In genomic region chr1:75262969-75263951, GRCm38 (mm10) we compare ENCODE assay signal across 8 mouse cellular contexts. TPM values are rescaled to one million over a fixed set of nuclear protein-coding genes. Genes with fewer than 3 reads are reported as not detected.
DNase-seq lines count a peak whose midpoint lies in the region; ATAC-seq and TF ChIP-seq lines count a peak whose summit lies in the region.

No protein-coding gene starts in this region.

- DNase-seq in cerebellum, adult 18-20 months = peak; percentile 59 to 60
- DNase-seq in ES-E14 (ENCODE audit: low read depth, low spot score) = peak; percentile 84
- DNase-seq in embryo, embryonic 10.5 days (ENCODE audit: low spot score) = peak; percentile 90
- peak; percentile 85 for DNase-seq in heart, postnatal 4 days
- peak; percentile 62 to 84 for DNase-seq in left cerebral cortex, postnatal 25 days (ENCODE audit: low spot score in 2 of 2)

- H3K36me3 ChIP-seq in ES-E14 (ENCODE audit: control insufficient read depth, insufficient read depth, low read length, poor library complexity, severe bottlenecking) = no peaks in the 10 kb centered on the region
- no peaks in the 10 kb centered on the region for H3K36me3 ChIP-seq in midbrain, embryonic 13.5 days
- no peaks in the 10 kb centered on the region for H3K36me3 ChIP-seq in stomach, embryonic 15.5 days

- no peak overlapping the region for H3K27ac ChIP-seq in ES-E14 (ENCODE audit: insufficient read depth, low read depth, low read length, poor library complexity, severe bottlenecking)
- no peak overlapping the region for H3K27ac ChIP-seq in midbrain, embryonic 13.5 days
- no peak overlapping the region for H3K27ac ChIP-seq in stomach, embryonic 15.5 days

- WGBS in midbrain, embryonic 13.5 days = 2% methylated on average over 40 of the region's 40 CpGs
- WGBS in stomach, embryonic 15.5 days = 3% methylated on average over 40 of the region's 40 CpGs

- H3K9me3 ChIP-seq in ES-E14 (ENCODE audit: control insufficient read depth, insufficient read depth, low read depth, low read length) = no peaks in the 10 kb centered on the region
- H3K9me3 ChIP-seq in midbrain, embryonic 13.5 days = no peaks in the 10 kb centered on the region
- no peaks in the 10 kb centered on the region for H3K9me3 ChIP-seq in stomach, embryonic 15.5 days

- H3K9ac ChIP-seq in ES-E14 (ENCODE audit: insufficient read depth, low read depth, low read length, poor library complexity, severe bottlenecking) = peak overlapping the region; percentile 33
- peak overlapping the region; percentile 70 for H3K9ac ChIP-seq in midbrain, embryonic 13.5 days (replicated peaks)
- no peak overlapping the region for H3K9ac ChIP-seq in stomach, embryonic 15.5 days

- peak overlapping the region; percentile 80 for H3K4me2 ChIP-seq in midbrain, embryonic 13.5 days (replicated peaks)
- H3K4me2 ChIP-seq in stomach, embryonic 15.5 days = peak overlapping the region; percentile 20; the same call in 1 of the 2 replicates

- H3K4me1 ChIP-seq in ES-E14 (ENCODE audit: control insufficient read depth in 2 of 2, insufficient read depth in 2 of 2, low read length in 2 of 2, poor library complexity in 1 of 2) = peaks cover 0 to 4% of the 10 kb centered on the region in 2 experiments; a peak in 1 of 4 replicates
- peaks cover 17% of the 10 kb centered on the region for H3K4me1 ChIP-seq in midbrain, embryonic 13.5 days (replicated peaks)
- H3K4me1 ChIP-seq in stomach, embryonic 15.5 days = no peaks in the 10 kb centered on the region

- H3K4me3 ChIP-seq in ES-E14 (ENCODE audit: insufficient read depth in 1 of 2, low read depth in 1 of 2, low read length in 2 of 2, poor library complexity in 1 of 2, severe bottlenecking in 1 of 2) = peak overlapping the region; percentile 60 to 75
- H3K4me3 ChIP-seq in midbrain, embryonic 13.5 days (replicated peaks) = peak overlapping the region; percentile 59
- 0 out of 2 replicates have a peak overlapping the region, but pooled peaks have one; percentile 9 for H3K4me3 ChIP-seq in stomach, embryonic 15.5 days (replicated peaks)

- H3K27me3 ChIP-seq in midbrain, embryonic 13.5 days = peaks cover 68% of the 10 kb centered on the region
- H3K27me3 ChIP-seq in stomach, embryonic 15.5 days (replicated peaks) = peaks cover 40% of the 10 kb centered on the region

- ATAC-seq in cerebellum, adult (ENCODE audit: insufficient number of reproducible peaks, low FRiP score, low TSS enrichment) = no peak
- peak; percentile 66 for ATAC-seq in midbrain, embryonic 13.5 days
- no peak for ATAC-seq in stomach, embryonic 15.5 days (ENCODE audit: insufficient read depth, low FRiP score, low read depth)

- in situ Hi-C loops in ES-E14 (cut with MboI; ENCODE audit: low sequenced_read_pairs in 2 of 2, unreplicated experiment in 2 of 2) = no loop called here

- intact Hi-C loops in left cerebral cortex, postnatal 25 days (cut with DNase I) = loop anchor here (2.0 kb wide), 1 partner anchor 28 kb away; no protein-coding TSS in a partner anchor

TF ChIP-seq in ES-E14, 5 proteins besides CTCF, POLR2A, EP300 and RAD21:
- TF ChIP-seq CHD2 (IDR thresholded peaks at IDR 0.05; ENCODE audit: low read depth, low read length) (no peak), MAFK (IDR thresholded peaks at IDR 0.05; ENCODE audit: insufficient read depth, low read depth, low read length) (peak; percentile 87)
TF ChIP-seq in ES-E14: peak in this region for 1.

RNA-seq across cellular contexts. Expression of gene Ptprn, which starts 1.0 kb away (rescaled TPM):
- 8.9 and 9.0 TPM in 2 replicates for total RNA-seq in ES-E14 (2012; rRNA removed)
- total RNA-seq in heart, postnatal 4 days (2021) = under 1 TPM; 0.41 to 0.43 TPM
- total RNA-seq in left cerebral cortex, postnatal 25 days (2021) = 100 to 1,000 TPM; 491 to 494 TPM
- 11.1 and 14.0 TPM in 2 replicates for polyA plus RNA-seq in midbrain, embryonic 13.5 days (2015; fragmentation: Nextera tagmentation; extraction: Ambion mirVana)
- polyA plus RNA-seq in stomach, embryonic 15.5 days (2015; fragmentation: Nextera tagmentation; extraction: Ambion mirVana) = 2.4 and 2.8 TPM in 2 replicates

RNA-seq across cellular contexts. Expression of gene Resp18, which starts 15.0 kb away (rescaled TPM):
- 0.90 TPM in 1 of 2 replicates, not detected in the other for total RNA-seq in ES-E14 (2012; rRNA removed)
- total RNA-seq in heart, postnatal 4 days (2021) = not detected
- 100 to 1,000 TPM; 115 to 126 TPM for total RNA-seq in left cerebral cortex, postnatal 25 days (2021)
- 97.4 and 99.9 TPM in 2 replicates for polyA plus RNA-seq in midbrain, embryonic 13.5 days (2015; fragmentation: Nextera tagmentation; extraction: Ambion mirVana)
- 7.5 and 9.6 TPM in 2 replicates for polyA plus RNA-seq in stomach, embryonic 15.5 days (2015; fragmentation: Nextera tagmentation; extraction: Ambion mirVana)

RNA-seq across cellular contexts. Expression of gene Dnajb2, which starts 27.1 kb away (rescaled TPM):
- 15.8 and 17.7 TPM in 2 replicates for total RNA-seq in ES-E14 (2012; rRNA removed)
- total RNA-seq in heart, postnatal 4 days (2021) = 10 to 100 TPM; 46.4 to 49.2 TPM
- 10 to 100 TPM; 86.2 to 91.0 TPM for total RNA-seq in left cerebral cortex, postnatal 25 days (2021)
- 47.6 and 56.7 TPM in 2 replicates for polyA plus RNA-seq in midbrain, embryonic 13.5 days (2015; fragmentation: Nextera tagmentation; extraction: Ambion mirVana)
- polyA plus RNA-seq in stomach, embryonic 15.5 days (2015; fragmentation: Nextera tagmentation; extraction: Ambion mirVana) = 34.9 and 35.9 TPM in 2 replicates

RNA-seq across cellular contexts. Expression of gene A630095N17Rik, which starts 31.4 kb away (rescaled TPM):
- total RNA-seq in ES-E14 (2012; rRNA removed) = not detected in 2 replicates
- total RNA-seq in heart, postnatal 4 days (2021) = not detected
- not detected for total RNA-seq in left cerebral cortex, postnatal 25 days (2021)
- not detected in 2 replicates for polyA plus RNA-seq in midbrain, embryonic 13.5 days (2015; fragmentation: Nextera tagmentation; extraction: Ambion mirVana)
- polyA plus RNA-seq in stomach, embryonic 15.5 days (2015; fragmentation: Nextera tagmentation; extraction: Ambion mirVana) = not detected in 2 replicates

RNA-seq across cellular contexts. Expression of gene Tuba4a, which starts 43.6 kb away (rescaled TPM):
- total RNA-seq in ES-E14 (2012; rRNA removed) = 110 and 124 TPM in 2 replicates
- 100 to 1,000 TPM; 371 to 462 TPM for total RNA-seq in heart, postnatal 4 days (2021)
- 100 to 1,000 TPM; 682 to 699 TPM for total RNA-seq in left cerebral cortex, postnatal 25 days (2021)
- polyA plus RNA-seq in midbrain, embryonic 13.5 days (2015; fragmentation: Nextera tagmentation; extraction: Ambion mirVana) = 3.9 and 5.3 TPM in 2 replicates
- polyA plus RNA-seq in stomach, embryonic 15.5 days (2015; fragmentation: Nextera tagmentation; extraction: Ambion mirVana) = 142 and 145 TPM in 2 replicates

Comparison
In these comparisons a context has a peak if more than half of its experiments do, and no peak if none do; other contexts are left out.
1. H3K4me3 ChIP-seq: peak in every context shown above with its lines; median percentile 68 in ES-E14; 59 in midbrain, embryonic 13.5 days; 9 in stomach, embryonic 15.5 days.
2. RNA of gene Ptprn, which starts 1.0 kb away (total RNA-seq): 491 to 494 TPM in left cerebral cortex, postnatal 25 days; 8.9 to 9.0 TPM in ES-E14 and 0.41 to 0.43 TPM in heart, postnatal 4 days; every median in the first group is over 10 times any median in the second.
3. RNA of gene Resp18, which starts 15.0 kb away (total RNA-seq): 115 to 126 TPM in left cerebral cortex, postnatal 25 days; 0.90 TPM in ES-E14 and not detected in heart, postnatal 4 days; every median in the first group is over 10 times any median in the second.
4. Peak in every context shown above with its lines, with median percentiles within 50 percentile points of each other: DNase-seq.